Mouse (Mus musculus): Measurements from ENCODE around the gene Sumo2.
"Not testable (repeated sequence)": the region's sequence is repeated elsewhere in the genome, so short reads cannot be mapped to it uniquely, and the experiment has no call there.

The Sumo2 gene

GRCm38 (mm10) chr11:115483726-115484125 lies 52.4 kb downstream of the Sumo2 start:
- DNase-seq (ENCODE audit: low spot score in 2 of 2): peak; percentile 83

GRCm38 (mm10) chr11:115483278-115483677 lies 52.8 kb downstream of the Sumo2 start:
- DNase-seq (ENCODE audit: low spot score in 2 of 2): no peak

- DNase-seq (ENCODE audit: low spot score in 2 of 2): no peak
These were observed 54.4 kb downstream of the Sumo2 start for GRCm38 (mm10) chr11:115481553-115482259.

- DNase-seq (ENCODE audit: low spot score in 2 of 2): no peak
These were observed 57.7 kb downstream of the Sumo2 start for GRCm38 (mm10) chr11:115478296-115478938.

- not testable (repeated sequence) for DNase-seq (ENCODE audit: low spot score in 2 of 2)
These were observed 58.7 kb downstream of the Sumo2 start for GRCm38 (mm10) chr11:115477388-115477787.

- not testable (repeated sequence) for DNase-seq (ENCODE audit: low spot score in 2 of 2)
These were observed 59.4 kb downstream of the Sumo2 start for GRCm38 (mm10) chr11:115476630-115477029.

GRCm38 (mm10) chr11:115475758-115476237 lies 60.3 kb downstream of the Sumo2 start:
- DNase-seq (ENCODE audit: low spot score in 2 of 2): no peak

- DNase-seq (ENCODE audit: low spot score in 2 of 2): peak; percentile 74 to 91
These were observed 60.9 kb downstream of the Sumo2 start, which contains the start of gene Armc7 for GRCm38 (mm10) chr11:115475025-115475757. Gene Armc7, plus strand, starts transcription at chr11:115475667.

- DNase-seq (ENCODE audit: low spot score in 2 of 2): peak; percentile 96 to 97
These were observed 62.3 kb downstream of the Sumo2 start for GRCm38 (mm10) chr11:115473626-115474275.
